Mouse (Mus musculus) frontal cortex, postnatal 36 days (tissue): ENCODE measurements around the gene Haus4.

Experiments
- DNase-seq, 2 experiments: peaks; one replicate each; pipeline ENCODE4 v3.0.0; 2022; ENCODE audit warnings: low spot score in 2 of 2

Haus4 gene

GRCm38 (mm10) chr14:54496706-54497105 is 57.7 kb downstream of the Haus4 start:
- no peak for DNase-seq

GRCm38 (mm10) chr14:54494234-54494633 is 60.2 kb downstream of the Haus4 start:
- DNase-seq, result peak; percentile 46 to 72

GRCm38 (mm10) chr14:54493236-54493635 is 61.2 kb downstream of the Haus4 start:
- no peak for DNase-seq

- DNase-seq, result peak; percentile 63 to 64
These were observed 61.9 kb downstream of the Haus4 start for GRCm38 (mm10) chr14:54492345-54493131.
